In the genomic region with DNA sequence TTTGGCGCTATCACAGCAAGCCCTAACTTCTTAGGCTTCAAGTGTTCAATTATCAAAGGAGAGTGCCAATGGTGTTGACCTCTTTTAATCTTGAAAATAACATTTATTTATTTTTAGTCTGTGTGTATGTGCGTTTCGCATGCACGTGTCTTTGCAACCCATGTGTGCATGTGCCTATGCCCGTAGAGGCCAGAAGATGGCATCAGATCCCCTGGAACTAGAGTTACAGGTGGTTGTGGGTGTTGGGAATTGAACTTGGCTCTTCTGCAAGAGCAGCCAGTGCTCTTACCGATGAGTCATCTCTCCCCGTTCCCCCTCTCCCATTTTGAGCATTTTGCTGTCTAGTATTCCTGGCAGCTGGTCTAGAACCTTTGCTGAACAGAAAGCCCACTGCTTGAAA, we compare ENCODE assay signal across 17 mouse cellular contexts.
DNase-seq lines count a peak whose midpoint lies in the region; TF ChIP-seq lines count a peak whose summit lies in the region.
"Had no signal": no experiment of that assay in that cellular context is flagged by ENCODE, and none has a peak within 500 bp of the region (broad histone marks: within the 10 kb centered on the region; RNA-seq: fewer than 3 reads in every experiment).

No protein-coding gene starts in this region.

- DNase-seq in cerebellum, adult 2 months = no peak
- no peak for DNase-seq in cerebellum, postnatal 14 days
- no peak for DNase-seq in layer of hippocampus, adult 2 months (ENCODE audit: low spot score in 2 of 2)
- DNase-seq in layer of hippocampus, postnatal 25 days (ENCODE audit: extremely low spot score in 1 of 2, low spot score in 1 of 2) = no peak
- peak; percentile 16 for DNase-seq in 3T3-L1 (ENCODE audit: low read depth, low spot score)
- DNase-seq in R1 (ENCODE audit: low read depth, low spot score) = peak; percentile 17
- DNase-seq in adrenal gland, postnatal 14 days = no peak
- no peak for DNase-seq in cerebellum, postnatal 10 days
- DNase-seq: adrenal gland, adult 2 months; gastrocnemius, postnatal 10 days; kidney, adult 18-20 months; thymus, postnatal 25 days had no signal

- no peak for TF ChIP-seq POLR2A in cerebellum, adult 2 months (IDR thresholded peaks at IDR 0.05; ENCODE audit: borderline replicate concordance, insufficient read depth, low read length)

- no peak overlapping the region for H3K27ac ChIP-seq in cerebellum, adult 2 months (ENCODE audit: insufficient read depth, low read length)
- H3K27ac ChIP-seq in layer of hippocampus, adult 2 months = peak overlapping the region; percentile 43; the same call in 1 of the 2 replicates
- H3K27ac ChIP-seq: embryonic facial prominence, embryonic 15.5 days; forebrain, embryonic 13.5 days; hindbrain, embryonic 12.5 days; limb, embryonic 15.5 days had no signal

- TF ChIP-seq CTCF in cerebellum, adult 2 months (IDR thresholded peaks at IDR 0.05; ENCODE audit: borderline replicate concordance, insufficient read depth, low read depth, low read length) = peak; percentile 28; the same call in 1 of the 2 replicates
- peak; percentile 63 for TF ChIP-seq CTCF in layer of hippocampus, adult 2 months (conservative IDR thresholded peaks at IDR 0.05)

- H3K4me1 ChIP-seq in cerebellum, adult 2 months (ENCODE audit: control insufficient read depth, insufficient read depth, low read length) = no peaks in the 10 kb centered on the region
- H3K4me1 ChIP-seq: embryonic facial prominence, embryonic 15.5 days; forebrain, embryonic 13.5 days; limb, embryonic 15.5 days had no signal

- 80% methylated on average over 7 of the region's 7 CpGs for WGBS in cerebellum, adult 2 months

- no peak overlapping the region for H3K4me3 ChIP-seq in cerebellum, adult 2 months (replicated peaks; ENCODE audit: insufficient read depth, low read depth, low read length)
- H3K4me3 ChIP-seq in layer of hippocampus, adult 2 months = no peak overlapping the region
- H3K4me3 ChIP-seq: embryonic facial prominence, embryonic 15.5 days; forebrain, embryonic 13.5 days; heart, embryonic 12.5 days; hindbrain, embryonic 12.5 days; limb, embryonic 15.5 days had no signal

- no peaks in the 10 kb centered on the region; the same call in 1 of the 2 replicates for H3K27me3 ChIP-seq in cerebellum, adult 2 months (ENCODE audit: control insufficient read depth, insufficient read depth, low read length)
- H3K27me3 ChIP-seq: embryonic facial prominence, embryonic 15.5 days; forebrain, embryonic 13.5 days; heart, embryonic 12.5 days; hindbrain, embryonic 12.5 days; limb, embryonic 15.5 days had no signal

Comparison
In these comparisons a context has a peak if more than half of its experiments do, and no peak if none do; other contexts are left out.
1. DNase-seq: peak in 3T3-L1 (single experiment) and R1 (single experiment); none in cerebellum, adult 2 months (0 of 2), cerebellum, postnatal 14 days (0 of 2), layer of hippocampus, adult 2 months (0 of 2), layer of hippocampus, postnatal 25 days (0 of 2), adrenal gland, postnatal 14 days (single experiment) and cerebellum, postnatal 10 days (0 of 2).